Mouse (Mus musculus) heart, adult 18-20 months (tissue): ENCODE measurements around the gene Pdgfa. TPM values are rescaled to one million over a fixed set of nuclear protein-coding genes. Genes with fewer than 3 reads are reported as not detected.

Source experiments
- DNase-seq, 2 experiments: peaks; one replicate each; pipeline ENCODE4 v3.0.0; 2021 to 2022; ENCODE audit warnings: mixed read lengths in 1 of 2
- total RNA-seq, 2 experiments: library from RNA; stranded (reverse); gene quantifications; 2 replicates each; pipeline ENCODE4 v1.2.3; 2021

The Pdgfa gene
- total RNA-seq, 2 experiments from 2014 or later = 15.5 to 21.7 TPM

- no peak for DNase-seq
These were observed 43.2 kb downstream of the Pdgfa start for GRCm38 (mm10) chr5:138953986-138954385.

- DNase-seq = peak in 1 of 2 experiments; percentile 26
These were observed 44.2 kb downstream of the Pdgfa start for GRCm38 (mm10) chr5:138952969-138953368.

GRCm38 (mm10) chr5:138951305-138951704 lies 45.9 kb downstream of the Pdgfa start:
- DNase-seq = no peak

GRCm38 (mm10) chr5:138949165-138949564 lies 48.0 kb downstream of the Pdgfa start:
- DNase-seq = no peak

GRCm38 (mm10) chr5:138948031-138948980 lies 48.9 kb downstream of the Pdgfa start:
- DNase-seq = peak; percentile 59 to 61

- DNase-seq = no peak
These were observed 49.7 kb downstream of the Pdgfa start for GRCm38 (mm10) chr5:138947487-138947886.

GRCm38 (mm10) chr5:138946931-138947330 lies 50.2 kb downstream of the Pdgfa start:
- DNase-seq = no peak

GRCm38 (mm10) chr5:138945011-138945410 lies 52.2 kb downstream of the Pdgfa start:
- peak in 1 of 2 experiments; percentile 51 for DNase-seq

- DNase-seq = peak; percentile 28 to 46
These were observed 52.6 kb downstream of the Pdgfa start for GRCm38 (mm10) chr5:138944551-138944950.

- peak in 1 of 2 experiments; percentile 18 for DNase-seq
These were observed 55.3 kb downstream of the Pdgfa start for GRCm38 (mm10) chr5:138941842-138942241.

- DNase-seq = no peak
These were observed 56.6 kb downstream of the Pdgfa start for GRCm38 (mm10) chr5:138940576-138940975.

GRCm38 (mm10) chr5:138938572-138939163 lies 58.5 kb downstream of the Pdgfa start:
- no peak for DNase-seq

GRCm38 (mm10) chr5:138936399-138937089 lies 60.6 kb downstream of the Pdgfa start:
- DNase-seq = no peak

- no peak for DNase-seq
These were observed 62.6 kb downstream of the Pdgfa start for GRCm38 (mm10) chr5:138934540-138934939.

- DNase-seq = no peak
These were observed 64.4 kb downstream of the Pdgfa start for GRCm38 (mm10) chr5:138932460-138933432.

- no peak for DNase-seq
These were observed 65.3 kb downstream of the Pdgfa start for GRCm38 (mm10) chr5:138931836-138932235.

GRCm38 (mm10) chr5:138929879-138930507 lies 67.2 kb downstream of the Pdgfa start:
- DNase-seq = no peak
